Mouse (Mus musculus) monocyte, adult 5-6 weeks (primary cell): ENCODE results near the gene Ppat. TPM values are rescaled to one million over a fixed set of nuclear protein-coding genes. Genes with fewer than 3 reads are reported as not detected.
"Not testable (repeated sequence)": the region's sequence is repeated elsewhere in the genome, so short reads cannot be mapped to it uniquely, and the experiment has no call there.

Source experiments
- ATAC-seq: fragments of 153-309, 156-312 bp; replicated peaks from 2 replicates; pipeline ENCODE4 v1.8.0; 2017; ENCODE audit warnings: mild to moderate bottlenecking; ENCODE audit not compliant: low TSS enrichment, insufficient number of reproducible peaks, severe bottlenecking, poor library complexity, low FRiP score
- total RNA-seq: library from RNA; stranded (forward); fragments of 200-1000, 200-491, 200-594 nt; gene quantifications from 3 replicates; pipeline ENCODE4 v1.2.3, GENCODE M21; 2017

Ppat gene
- total RNA-seq: 18.7 to 32.1 TPM (median 29.8 TPM) in 3 replicates

- peak; percentile 96 for ATAC-seq
Measured at GRCm38 (mm10) chr5:76951106-76952027, at the start of gene Ppat, which contains the start of gene Paics. TSS of gene Ppat (minus strand) at chr5:76951578. TSS of gene Paics (plus strand) at chr5:76951307.

- no peak for ATAC-seq
Measured at GRCm38 (mm10) chr5:76998416-76998815, 47.0 kb upstream of the Ppat start.

DNA sequence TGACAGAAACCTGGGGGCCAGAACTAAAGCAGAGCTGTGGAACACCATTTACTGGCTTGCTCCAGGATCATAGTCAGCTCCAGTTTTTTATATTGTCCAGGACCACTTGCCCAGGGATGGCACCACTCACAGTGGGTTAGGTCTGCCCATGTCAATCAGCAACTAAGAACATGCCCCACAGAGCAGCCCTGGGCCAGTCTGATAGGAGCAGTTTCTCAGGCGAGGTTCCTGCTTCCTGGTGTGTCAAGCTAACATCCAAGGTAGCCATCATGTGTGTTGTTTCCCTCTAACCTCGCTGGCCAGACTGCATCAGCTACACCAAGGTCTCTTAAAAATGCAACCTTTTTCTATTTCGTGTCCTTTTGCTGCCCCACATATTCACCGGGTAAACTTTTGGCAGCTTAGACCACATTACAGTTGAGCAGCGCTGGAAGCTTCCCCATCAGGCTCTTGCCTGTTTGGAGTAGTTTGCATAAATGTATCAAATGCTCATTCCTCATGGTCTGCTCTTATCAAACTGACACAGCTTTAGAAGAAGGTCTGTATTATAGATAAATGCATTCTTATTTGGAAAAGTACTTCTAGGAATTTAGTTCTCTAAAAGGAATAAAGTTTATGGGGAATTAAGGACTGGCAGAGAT is 41.9 kb upstream of the Ppat start:
- ATAC-seq: no peak

DNA sequence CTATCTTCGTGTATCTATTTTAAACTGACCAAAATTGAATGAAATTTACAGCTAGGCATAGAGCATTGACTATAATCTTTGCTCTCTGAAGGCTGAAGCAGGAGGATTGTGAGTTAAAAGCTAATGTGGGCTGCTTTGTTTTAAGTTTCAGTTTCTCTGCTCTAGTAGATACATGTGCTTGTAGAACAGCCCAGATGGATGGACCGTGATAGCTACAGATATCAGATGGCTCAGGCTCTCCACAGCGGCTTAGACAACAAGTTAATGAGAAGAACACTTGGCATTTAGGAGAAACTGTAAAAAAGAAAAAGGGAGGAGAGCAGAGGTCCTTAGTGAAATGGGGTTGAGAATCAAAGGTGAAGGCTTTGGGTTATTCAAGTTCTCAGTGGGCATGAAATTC is 39.4 kb upstream of the Ppat start:
- ATAC-seq: no peak

- ATAC-seq: no peak
Measured at GRCm38 (mm10) chr5:76984015-76984414, 32.6 kb upstream of the Ppat start.

GRCm38 (mm10) chr5:76975736-76976135 is 24.4 kb upstream of the Ppat start:
- no peak for ATAC-seq

GRCm38 (mm10) chr5:76974554-76975285 is 23.3 kb upstream of the Ppat start, which contains the start of gene Srp72:
TSS of gene Srp72 (plus strand) at chr5:76974683.
- ATAC-seq: peak; percentile 94

- ATAC-seq: peak; percentile 9; the same call in 1 of the 2 replicates
Measured at GRCm38 (mm10) chr5:76974207-76974553, 22.8 kb upstream of the Ppat start.

DNA sequence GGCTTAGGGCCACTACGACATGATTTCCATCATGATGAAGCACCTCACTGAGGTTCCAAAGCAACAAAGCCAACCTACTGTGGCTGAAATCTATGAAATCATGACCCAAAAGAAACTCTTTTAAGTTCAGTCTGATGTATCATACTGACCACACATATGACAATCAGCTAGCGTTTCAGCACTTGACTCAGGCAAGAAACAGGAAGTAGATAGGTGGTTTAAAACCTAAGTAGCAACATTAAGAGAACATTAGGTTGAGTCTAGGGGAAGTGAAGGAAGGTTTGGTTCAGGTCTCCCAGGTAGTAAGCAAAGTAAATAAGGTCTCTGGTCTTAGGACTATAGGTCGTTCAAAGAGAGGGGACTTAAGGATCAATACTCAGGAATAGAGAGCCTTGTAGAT is 22.1 kb upstream of the Ppat start:
- no peak for ATAC-seq

DNA sequence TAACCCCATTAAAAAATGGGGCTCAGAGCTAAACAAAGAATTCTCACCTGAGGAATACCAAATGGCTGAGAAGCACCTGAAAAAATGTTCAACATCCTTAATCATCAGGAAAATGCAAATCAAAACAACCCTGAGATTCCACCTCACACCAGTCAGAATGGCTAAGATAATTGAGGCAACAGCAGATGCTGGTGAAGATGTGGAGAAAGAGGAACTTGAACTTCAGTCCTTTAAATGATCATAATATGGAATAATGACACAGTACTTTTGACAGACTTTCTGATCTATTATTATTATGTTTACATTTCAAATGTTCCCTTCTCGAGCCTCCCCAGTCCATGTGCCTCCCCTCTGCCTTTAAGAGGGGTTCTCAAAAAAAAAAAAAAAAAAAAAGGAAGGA is 19.7 kb upstream of the Ppat start:
- ATAC-seq: not testable (repeated sequence)

DNA sequence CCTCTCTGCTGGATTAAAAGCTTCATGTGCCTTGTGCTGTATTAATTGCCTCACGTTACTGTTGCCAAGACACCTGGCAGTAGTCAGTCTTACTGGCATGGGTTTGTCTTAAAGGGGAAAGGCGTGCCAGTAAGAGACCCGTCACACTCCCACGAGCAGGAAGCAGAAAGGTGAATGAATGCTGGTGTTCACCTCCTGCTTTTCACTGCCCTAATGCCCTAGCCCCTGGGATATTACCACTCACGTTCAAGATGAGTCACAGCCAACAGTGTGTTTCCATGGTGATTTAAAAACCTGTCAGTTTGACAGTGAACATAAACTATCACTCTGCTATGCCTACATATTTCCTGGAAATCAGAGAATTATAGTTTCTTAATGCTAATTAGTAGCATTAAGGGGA is 17.9 kb upstream of the Ppat start:
- ATAC-seq: no peak

DNA sequence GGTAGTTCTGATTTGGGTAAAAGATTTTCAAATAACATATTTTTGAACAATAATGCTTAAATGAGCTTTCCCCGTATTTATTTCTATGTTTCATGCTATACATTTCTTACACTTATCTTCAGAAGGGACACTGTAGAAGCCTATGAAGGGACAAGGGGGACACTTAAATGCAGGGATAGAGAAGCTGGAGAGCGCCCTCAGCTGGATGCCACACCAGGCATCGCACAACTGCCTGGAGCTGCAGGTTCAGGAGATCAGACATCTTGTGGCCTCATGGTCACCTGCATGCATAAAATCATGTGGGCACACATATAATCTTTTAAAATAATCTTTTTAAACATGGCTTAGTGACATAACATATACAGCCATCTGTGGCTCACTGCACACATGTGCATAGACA is 13.3 kb upstream of the Ppat start:
- no peak for ATAC-seq

- no peak for ATAC-seq
Measured at GRCm38 (mm10) chr5:76962545-76962944, 11.2 kb upstream of the Ppat start.

DNA sequence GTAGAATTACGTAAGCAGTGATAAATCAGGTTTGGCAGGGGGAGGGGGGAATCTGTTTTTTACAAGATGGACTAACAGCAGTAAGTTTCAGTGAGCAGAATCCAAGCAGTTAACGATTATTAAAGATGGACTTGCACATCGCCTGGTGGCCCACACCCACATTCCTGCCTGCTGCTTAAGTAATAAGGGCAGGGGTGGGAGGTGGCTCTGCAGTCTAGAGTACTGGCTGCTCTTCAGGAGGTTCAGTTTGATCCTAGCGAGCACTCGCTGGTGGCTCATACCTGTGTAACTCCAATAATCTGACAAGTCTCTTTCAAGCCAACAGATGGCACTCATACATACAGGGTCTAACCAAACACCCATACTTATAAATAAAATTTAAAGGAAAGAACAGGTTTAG is 8.2 kb upstream of the Ppat start:
- no peak for ATAC-seq

GRCm38 (mm10) chr5:76957954-76958353 is 6.6 kb upstream of the Ppat start:
- ATAC-seq: peak; percentile 66; the same call in 1 of the 2 replicates

GRCm38 (mm10) chr5:76955474-76955873 is 4.1 kb upstream of the Ppat start:
- ATAC-seq: no peak

- no peak for ATAC-seq
Measured at GRCm38 (mm10) chr5:76954271-76954900, 3.0 kb upstream of the Ppat start.

- no peak for ATAC-seq
Measured at GRCm38 (mm10) chr5:76953794-76954193, 2.4 kb upstream of the Ppat start.
